ENCODE assay signal across 9 mouse cellular contexts in the genomic region with DNA sequence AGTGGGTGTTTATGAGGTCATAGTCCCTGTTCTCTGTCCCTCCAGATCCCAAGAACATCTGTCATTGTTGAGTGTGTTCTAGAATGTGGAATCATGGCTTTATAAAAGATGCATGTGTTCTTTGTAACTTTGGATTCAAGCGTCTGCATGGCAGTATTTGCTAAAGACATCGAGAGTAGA. TPM values are rescaled to one million over a fixed set of nuclear protein-coding genes. Genes with fewer than 3 reads are reported as not detected.
A peak's percentile ranks its signal among the peaks of the same experiment; 100 is the strongest.
DNase-seq lines count a peak whose midpoint lies in the region; ATAC-seq and TF ChIP-seq lines count a peak whose summit lies in the region.
"Had no signal": no experiment of that assay in that cellular context is flagged by ENCODE, and none has a peak within 500 bp of the region (broad histone marks: within the 10 kb centered on the region; RNA-seq: fewer than 3 reads in every experiment).

A gene (plus strand): TSS at position 81 of the 180 bp plus-strand sequence.

- ATAC-seq in midbrain, embryonic 12.5 days (ENCODE audit: low FRiP score, low read depth): no peak
- ATAC-seq in megakaryocyte-erythroid progenitor cell, adult 5-6 weeks (replicated peaks; ENCODE audit: low FRiP score, low TSS enrichment, poor library complexity, severe bottlenecking): no peak; the same call in 1 of the 2 replicates

- H3K4me1 ChIP-seq in kidney, adult 2 months (ENCODE audit: control insufficient read depth, insufficient read depth, low read length): peaks cover 26% of the 10 kb centered on the region; the same call in 1 of the 2 replicates
- peaks cover 29% of the 10 kb centered on the region for H3K4me1 ChIP-seq in embryonic facial prominence, embryonic 10.5 days
- H3K4me1 ChIP-seq in hindbrain, embryonic 10.5 days (replicated peaks): peaks cover 21% of the 10 kb centered on the region
- H3K4me1 ChIP-seq in midbrain, embryonic 12.5 days: peaks cover 18% of the 10 kb centered on the region

- 30% methylated on average over 2 of the region's 2 CpGs for WGBS in kidney, adult 2 months
- WGBS in embryonic facial prominence, embryonic 10.5 days: 48% methylated on average over 2 of the region's 2 CpGs
- 51% methylated on average over 2 of the region's 2 CpGs for WGBS in hindbrain, embryonic 10.5 days
- 55% methylated on average over 2 of the region's 2 CpGs for WGBS in midbrain, embryonic 12.5 days

- peak within 1 kb of the TSS; percentile 71 for H3K9ac ChIP-seq in midbrain, embryonic 12.5 days (replicated peaks)

- peak within 1 kb of the TSS; percentile 69 for H3K27ac ChIP-seq in kidney, adult 2 months (ENCODE audit: insufficient read depth, low read depth, low read length)
- peak within 1 kb of the TSS; percentile 85 for H3K27ac ChIP-seq in embryonic facial prominence, embryonic 10.5 days (replicated peaks)
- peak within 1 kb of the TSS; percentile 85 for H3K27ac ChIP-seq in hindbrain, embryonic 10.5 days
- H3K27ac ChIP-seq in midbrain, embryonic 12.5 days (replicated peaks): 0 out of 2 replicates have a peak within 1 kb of the TSS, but pooled peaks have one; percentile 10

- no peak for TF ChIP-seq CTCF in kidney, adult 2 months (conservative IDR thresholded peaks at IDR 0.05; ENCODE audit: insufficient read depth, insufficient read length, low read depth, low read length)

- no peaks in the 10 kb centered on the region for H3K27me3 ChIP-seq in kidney, adult 2 months (replicated peaks; ENCODE audit: control insufficient read depth, insufficient read depth, low read length)
- H3K27me3 ChIP-seq in embryonic facial prominence, embryonic 10.5 days (replicated peaks; ENCODE audit: low read depth, poor library complexity, severe bottlenecking): no peaks in the 10 kb centered on the region
- H3K27me3 ChIP-seq in hindbrain, embryonic 10.5 days (ENCODE audit: insufficient read depth, poor library complexity, severe bottlenecking): no peaks in the 10 kb centered on the region
- H3K27me3 ChIP-seq in midbrain, embryonic 12.5 days: no peaks in the 10 kb centered on the region

- no peak for TF ChIP-seq POLR2A in kidney, adult 2 months (IDR thresholded peaks at IDR 0.05; ENCODE audit: low read depth, low read length)

- no peaks in the 10 kb centered on the region for H3K9me3 ChIP-seq in embryonic facial prominence, embryonic 10.5 days
- H3K9me3 ChIP-seq in hindbrain, embryonic 10.5 days: no peaks in the 10 kb centered on the region
- no peaks in the 10 kb centered on the region for H3K9me3 ChIP-seq in midbrain, embryonic 12.5 days

- H3K36me3 ChIP-seq in kidney, adult 2 months (ENCODE audit: control insufficient read depth, insufficient read depth, low read length): no peaks in the 10 kb centered on the region
- peaks cover 6% of the 10 kb centered on the region for H3K36me3 ChIP-seq in embryonic facial prominence, embryonic 10.5 days (replicated peaks)
- peaks cover 13% of the 10 kb centered on the region; the same call in 1 of the 2 replicates for H3K36me3 ChIP-seq in hindbrain, embryonic 10.5 days
- no peaks in the 10 kb centered on the region for H3K36me3 ChIP-seq in midbrain, embryonic 12.5 days

- H3K4me2 ChIP-seq in midbrain, embryonic 12.5 days (replicated peaks): peak within 1 kb of the TSS; percentile 78

- H3K4me3 ChIP-seq in kidney, adult 2 months (ENCODE audit: insufficient read depth, low read depth, low read length): peak within 1 kb of the TSS; percentile 77
- peak within 1 kb of the TSS; percentile 88 for H3K4me3 ChIP-seq in embryonic facial prominence, embryonic 10.5 days
- peak within 1 kb of the TSS; percentile 85 for H3K4me3 ChIP-seq in hindbrain, embryonic 10.5 days
- peak within 1 kb of the TSS; percentile 84 for H3K4me3 ChIP-seq in midbrain, embryonic 12.5 days

- no peak for DNase-seq in kidney, adult 2 months
- DNase-seq in kidney, postnatal 25 days: no peak
- no peak for DNase-seq in embryonic facial prominence, embryonic 10.5 days (ENCODE audit: low spot score)
- no peak for DNase-seq in hindbrain, embryonic 10.5 days (ENCODE audit: low spot score)
- DNase-seq in cerebellum, postnatal 36 days: no peak
- DNase-seq in layer of hippocampus, postnatal 25 days (ENCODE audit: extremely low spot score in 1 of 2, low spot score in 1 of 2): no peak

RNA-seq across cellular contexts. Expression of the gene that starts here (rescaled TPM):
- polyA plus RNA-seq in kidney, adult 2 months (2012; rRNA removed): 2.6 and 3.8 TPM in 2 replicates
- not detected in 2 replicates for polyA plus RNA-seq in embryonic facial prominence, embryonic 10.5 days (2016; fragmentation: Nextera tagmentation; extraction: Ambion mirVana)
- polyA plus RNA-seq in hindbrain, embryonic 10.5 days (2016; fragmentation: Nextera tagmentation; extraction: Ambion mirVana): not detected in 2 replicates
- not detected in 2 replicates for polyA plus RNA-seq in midbrain, embryonic 12.5 days (2016; fragmentation: Nextera tagmentation; extraction: Ambion mirVana)
- total RNA-seq in megakaryocyte-erythroid progenitor cell, adult 5-6 weeks (2014; fragmentation: Nextera tagmentation): not detected in 2 replicates
- not detected in 2 replicates for total RNA-seq in megakaryocyte-erythroid progenitor cell, adult 5-6 weeks (2017)
- not detected for total RNA-seq in layer of hippocampus, postnatal 25 days (2021)
- polyA plus RNA-seq: large intestine, adult 2 months had no signal

Comparison
In these comparisons a context has a peak if more than half of its experiments do, and no peak if none do; other contexts are left out.
1. H3K27ac ChIP-seq: peak in every context shown above with its lines; median percentile 85 in embryonic facial prominence, embryonic 10.5 days; 85 in hindbrain, embryonic 10.5 days; 69 in kidney, adult 2 months; 10 in midbrain, embryonic 12.5 days.